Mouse (Mus musculus) heart, embryonic 11.5 days (tissue): ENCODE data around the gene Lrmda. TPM values are rescaled to one million over a fixed set of nuclear protein-coding genes. Genes with fewer than 3 reads are reported as not detected.

Source experiments
- ATAC-seq: fragments of 200-750 bp; cut with Nextera tagmentation; replicated peaks from 2 replicates; pipeline ENCODE4 v1.8.0; 2017; ENCODE audit warnings: moderate library complexity; ENCODE audit not compliant: insufficient number of reproducible peaks, low FRiP score, low TSS enrichment
- H3K27ac ChIP-seq: fragments of 300-500 bp; sonication (generic); 2 replicates; pipeline ENCODE4 v1.5.1; 2014; ENCODE audit warnings: mild to moderate bottlenecking, low read depth, low read length
- H3K27me3 ChIP-seq: fragments of 300-500 bp; sonication (generic); 2 replicates; pipeline ENCODE4 v1.6.1; 2014; ENCODE audit warnings: mild to moderate bottlenecking, low read length, mixed read lengths; ENCODE audit not compliant: control insufficient read depth, insufficient read depth
- H3K36me3 ChIP-seq: fragments of 300-500 bp; sonication (generic); 2 replicates; pipeline ENCODE4 v1.6.1; 2014; ENCODE audit warnings: mild to moderate bottlenecking, low read length, moderate library complexity, mixed read lengths; ENCODE audit not compliant: control insufficient read depth, insufficient read depth
- H3K4me1 ChIP-seq: fragments of 300-500 bp; sonication (generic); 2 replicates; pipeline ENCODE4 v1.6.1; 2014; ENCODE audit warnings: low read length; ENCODE audit not compliant: control insufficient read depth, insufficient read depth
- H3K4me2 ChIP-seq: fragments of 300-500 bp; sonication (generic); 2 replicates; pipeline ENCODE4 v1.6.1; 2014; ENCODE audit warnings: mild to moderate bottlenecking, moderate library complexity
- H3K4me3 ChIP-seq: fragments of 300-500 bp; sonication (generic); 2 replicates; pipeline ENCODE4 v1.5.1; 2014; ENCODE audit warnings: low read depth, low read length
- H3K9ac ChIP-seq: fragments of 300-500 bp; sonication (generic); 2 replicates; pipeline ENCODE4 v1.6.1; 2014; ENCODE audit warnings: mild to moderate bottlenecking, low read depth, low read length, moderate library complexity
- H3K9me3 ChIP-seq: fragments of 300-500 bp; sonication (generic); replicated peaks from 2 replicates; pipeline ENCODE4 v1.6.1; 2016; ENCODE audit warnings: low read length; ENCODE audit not compliant: control insufficient read depth
- WGBS: fragments of 180-500 bp; shearing (Covaris S2); extraction: QIAGEN DNeasy Blood & Tissue Kit; methylation state at CpG from one replicate; pipeline ENCODE4 v1.1.7; 2014; ENCODE audit not compliant: insufficient replicate concordance; 5-methylcytosine and 5-hydroxymethylcytosine counted together
- polyA plus RNA-seq: library from polyadenylated mRNA; unstranded; fragments of >200 nt; fragmentation: Nextera tagmentation; extraction: Ambion mirVana; gene quantifications from 2 replicates; pipeline ENCODE4 v1.2.1, GENCODE M21; 2014

Gene Lrmda
- 0.23 and 0.70 TPM in 2 replicates for polyA plus RNA-seq

GRCm38 (mm10) chr14:22019252-22019948 lies at the start of gene Lrmda:
Gene Lrmda (plus strand): TSS chr14:22019712.
- Histone ChIP-seq H3K4me2 (peak within 1 kb of the TSS; percentile 94), H3K36me3 (no peaks in the 10 kb centered on the region), H3K4me1 (peaks cover 10% of the 10 kb centered on the region), H3K9ac (peak within 1 kb of the TSS; percentile 63), H3K27me3 (peaks cover 17% of the 10 kb centered on the region), H3K9me3 (no peaks in the 10 kb centered on the region), H3K4me3 (peak within 1 kb of the TSS; percentile 46), H3K27ac (no peak within 1 kb of the TSS)
- peak; percentile 81 for ATAC-seq
- 4% methylated on average over 33 of the region's 33 CpGs for WGBS

- peaks cover 23% of the 10 kb centered on the region for H3K27me3 ChIP-seq
- peak; percentile 50 for ATAC-seq
- no peak overlapping the region for H3K9ac ChIP-seq
- under 1% methylated on average over 22 of the region's 22 CpGs for WGBS
- no peak overlapping the region for H3K27ac ChIP-seq
- peak overlapping the region; percentile 86 for H3K4me2 ChIP-seq
- no peaks in the 10 kb centered on the region for H3K9me3 ChIP-seq
- H3K36me3 ChIP-seq = no peaks in the 10 kb centered on the region; the same call in 1 of the 2 replicates
- peaks cover 19% of the 10 kb centered on the region for H3K4me1 ChIP-seq
- peak overlapping the region; percentile 14; the same call in 1 of the 2 replicates for H3K4me3 ChIP-seq
These were observed 38.0 kb upstream of the Lrmda start for GRCm38 (mm10) chr14:21981462-21981861.

GRCm38 (mm10) chr14:21982096-21982591 lies 37.4 kb upstream of the Lrmda start:
- H3K9ac ChIP-seq = peak overlapping the region; percentile 70
- peaks cover 25% of the 10 kb centered on the region for H3K27me3 ChIP-seq
- H3K4me3 ChIP-seq = peak overlapping the region; percentile 43
- H3K4me2 ChIP-seq = peak overlapping the region; percentile 86
- no peaks in the 10 kb centered on the region for H3K9me3 ChIP-seq
- H3K4me1 ChIP-seq = peaks cover 19% of the 10 kb centered on the region
- WGBS = 20% methylated on average over 14 of the region's 14 CpGs
- ATAC-seq = no peak
- H3K27ac ChIP-seq = 0 out of 2 replicates have a peak overlapping the region, but pooled peaks have one; percentile 29
- H3K36me3 ChIP-seq = no peaks in the 10 kb centered on the region; the same call in 1 of the 2 replicates

GRCm38 (mm10) chr14:21982592-21983310 lies 36.8 kb upstream of the Lrmda start:
- H3K36me3 ChIP-seq = no peaks in the 10 kb centered on the region; the same call in 1 of the 2 replicates
- peak overlapping the region; percentile 43 for H3K4me3 ChIP-seq
- peak overlapping the region; percentile 70 for H3K9ac ChIP-seq
- WGBS = 1% methylated on average over 38 of the region's 38 CpGs
- peaks cover 19% of the 10 kb centered on the region for H3K4me1 ChIP-seq
- H3K4me2 ChIP-seq = peak overlapping the region; percentile 86
- peaks cover 26% of the 10 kb centered on the region for H3K27me3 ChIP-seq
- no peak for ATAC-seq
- peak overlapping the region; percentile 29; the same call in 1 of the 2 replicates for H3K27ac ChIP-seq
- no peaks in the 10 kb centered on the region for H3K9me3 ChIP-seq

- WGBS = 2% methylated on average over 22 of the region's 22 CpGs
- Histone ChIP-seq H3K27me3 (peaks cover 30% of the 10 kb centered on the region), H3K4me2 (peak overlapping the region; percentile 86), H3K4me3 (peak overlapping the region; percentile 43), H3K9me3 (no peaks in the 10 kb centered on the region), H3K36me3 (no peaks in the 10 kb centered on the region; the same call in 1 of the 2 replicates), H3K9ac (peak overlapping the region; percentile 70), H3K4me1 (peaks cover 19% of the 10 kb centered on the region), H3K27ac (no peak overlapping the region; the same call in 1 of the 2 replicates)
- ATAC-seq = no peak
These were observed 36.1 kb upstream of the Lrmda start for GRCm38 (mm10) chr14:21983311-21983949.

GRCm38 (mm10) chr14:21983950-21984730 lies 35.4 kb upstream of the Lrmda start:
- no peaks in the 10 kb centered on the region for H3K9me3 ChIP-seq
- H3K4me1 ChIP-seq = peaks cover 24% of the 10 kb centered on the region
- peak overlapping the region; percentile 72 for H3K9ac ChIP-seq
- no peaks in the 10 kb centered on the region; the same call in 1 of the 2 replicates for H3K36me3 ChIP-seq
- ATAC-seq = no peak
- H3K27me3 ChIP-seq = peaks cover 32% of the 10 kb centered on the region
- no peak overlapping the region for H3K27ac ChIP-seq
- 9% methylated on average over 18 of the region's 18 CpGs for WGBS
- peak overlapping the region; percentile 56 for H3K4me3 ChIP-seq
- peak overlapping the region; percentile 89 for H3K4me2 ChIP-seq

GRCm38 (mm10) chr14:21984757-21985425 lies 34.6 kb upstream of the Lrmda start:
- H3K9ac ChIP-seq = peak overlapping the region; percentile 72
- peaks cover 39% of the 10 kb centered on the region for H3K27me3 ChIP-seq
- H3K4me2 ChIP-seq = peak overlapping the region; percentile 89
- H3K9me3 ChIP-seq = no peaks in the 10 kb centered on the region
- H3K4me3 ChIP-seq = peak overlapping the region; percentile 56
- no peaks in the 10 kb centered on the region; the same call in 1 of the 2 replicates for H3K36me3 ChIP-seq
- 2% methylated on average over 49 of the region's 49 CpGs for WGBS
- no peak for ATAC-seq
- H3K4me1 ChIP-seq = peaks cover 25% of the 10 kb centered on the region
- H3K27ac ChIP-seq = peak overlapping the region; percentile 46; the same call in 1 of the 2 replicates
